Mouse (Mus musculus): Measurements from ENCODE around the gene Alox5.

DNA sequence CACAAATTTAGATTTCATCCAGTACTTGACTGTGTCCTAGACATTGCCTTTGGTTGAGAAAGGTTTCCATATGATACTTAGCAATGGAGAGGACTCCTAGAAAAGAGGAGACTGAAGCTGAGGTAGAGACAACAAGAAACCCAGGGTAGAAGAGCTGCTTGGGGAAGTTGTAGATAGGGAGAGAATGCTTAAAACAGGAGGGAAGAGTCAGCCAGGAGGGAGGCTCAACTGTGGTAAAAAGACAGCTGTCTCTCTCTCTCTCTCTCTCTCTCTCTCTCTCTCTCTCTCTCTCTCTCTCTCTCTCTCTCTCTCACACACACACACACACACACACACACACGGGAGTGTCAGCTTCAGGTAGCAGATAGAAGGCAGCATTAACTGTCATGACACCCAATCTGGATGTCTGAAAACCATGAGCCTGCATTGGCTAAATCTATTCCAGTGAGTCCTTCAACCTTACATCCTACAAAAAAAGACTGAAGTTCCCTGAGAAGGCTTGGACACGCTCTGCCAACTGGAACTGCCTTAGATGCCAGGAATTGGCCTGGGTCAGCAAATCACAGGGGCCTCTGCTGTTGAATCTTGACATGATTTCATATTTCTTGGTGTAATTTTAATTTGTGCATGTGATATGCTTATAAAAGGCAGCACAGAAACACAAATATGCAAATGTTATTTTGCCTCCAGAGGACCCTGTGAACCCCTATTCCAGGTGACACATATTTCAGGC is 65.9 kb downstream of the Alox5 start:
- TF ChIP-seq CTCF (IDR thresholded peaks at IDR 0.05; ENCODE audit: low read depth, low read length): no peak
- TF ChIP-seq POLR2A (IDR thresholded peaks at IDR 0.05; ENCODE audit: borderline replicate concordance, low read depth, low read length): no peak
